Mouse (Mus musculus) cortical plate, adult 2 months (tissue): ENCODE results near the gene Irgm2.

Source experiments
- CTCF ChIP-seq: fragments of 200-500 bp; IDR thresholded peaks from 2 replicates; pipeline ENCODE4 v1.5.1; 2011; ENCODE audit warnings: mild to moderate bottlenecking, control low read depth, low read length; ENCODE audit not compliant: insufficient read depth; ENCODE audit errors: extremely low read depth
- POLR2A ChIP-seq: fragments of 200-500 bp; IDR thresholded peaks from 2 replicates; pipeline ENCODE4 v1.6.1; 2011; ENCODE audit warnings: mild to moderate bottlenecking, low read length, control low read depth; ENCODE audit not compliant: insufficient read depth; ENCODE audit errors: extremely low read depth

GRCm38 (mm10) chr11:58213673-58214342, 14.4 kb downstream of the Irgm2 start:
- TF ChIP-seq POLR2A (no peak), CTCF (no peak)
